Mouse (Mus musculus) cerebellum, postnatal 25 days (tissue): ENCODE measurements at regions not wholly inside any gene's neighbourhood (a gene's known extent, or its start where the extent isn't known, plus 50 kb on each side); places are given as distances from the start of the nearest gene placed in this dataset.

Source experiments
- DNase-seq, 2 experiments: peaks; one replicate each; pipeline ENCODE4 v3.0.0; 2021; ENCODE audit warnings: mixed read lengths in 2 of 2

GRCm38 (mm10) chr10:118624368-118624767 lies 183.5 kb downstream of the Ifng start:
- no peak for DNase-seq

- no peak for DNase-seq
These were observed 187.2 kb downstream of the Ifng start for GRCm38 (mm10) chr10:118628000-118628399.

GRCm38 (mm10) chr10:118629360-118630040 lies 188.7 kb downstream of the Ifng start:
- no peak for DNase-seq

- no peak for DNase-seq
These were observed 190.9 kb downstream of the Ifng start for GRCm38 (mm10) chr10:118631786-118632185.

GRCm38 (mm10) chr10:118632187-118632586 lies 191.3 kb downstream of the Ifng start:
- DNase-seq = no peak

GRCm38 (mm10) chr10:118633429-118633828 lies 192.6 kb downstream of the Ifng start:
- DNase-seq = no peak

GRCm38 (mm10) chr10:118639097-118639496 lies 198.3 kb downstream of the Ifng start:
- no peak for DNase-seq

GRCm38 (mm10) chr10:118640121-118640809 lies 199.4 kb downstream of the Ifng start:
- DNase-seq = peak in 1 of 2 experiments; percentile 36

GRCm38 (mm10) chr10:118640810-118641427 lies 200.1 kb downstream of the Ifng start:
- DNase-seq = peak; percentile 33 to 49

GRCm38 (mm10) chr10:118643622-118644021 lies 202.8 kb downstream of the Ifng start:
- no peak for DNase-seq

- DNase-seq = peak; percentile 61 to 77
These were observed 207.3 kb downstream of the Ifng start for GRCm38 (mm10) chr10:118648111-118648510.

GRCm38 (mm10) chr10:118656561-118656960 lies 213.4 kb downstream of the Dyrk2 start:
- DNase-seq = no peak

- no peak for DNase-seq
These were observed 204.0 kb downstream of the Dyrk2 start for GRCm38 (mm10) chr10:118666009-118666408.

- DNase-seq = peak; percentile 27 to 52
These were observed 194.1 kb downstream of the Dyrk2 start for GRCm38 (mm10) chr10:118675816-118676465.

GRCm38 (mm10) chr10:118678750-118679418 lies 191.1 kb downstream of the Dyrk2 start:
- no peak for DNase-seq

GRCm38 (mm10) chr10:118679507-118679906 lies 190.5 kb downstream of the Dyrk2 start:
- no peak for DNase-seq

- peak in 1 of 2 experiments; percentile 15 for DNase-seq
These were observed 189.1 kb downstream of the Dyrk2 start for GRCm38 (mm10) chr10:118680896-118681295.

GRCm38 (mm10) chr10:118683356-118683755 lies 186.7 kb downstream of the Dyrk2 start:
- no peak for DNase-seq

- no peak for DNase-seq
These were observed 170.7 kb downstream of the Dyrk2 start for GRCm38 (mm10) chr10:118699292-118699691.

GRCm38 (mm10) chr10:118700115-118700514 lies 169.9 kb downstream of the Dyrk2 start:
- DNase-seq = no peak

- no peak for DNase-seq
These were observed 164.0 kb downstream of the Dyrk2 start for GRCm38 (mm10) chr10:118706020-118706419.

- no peak for DNase-seq
These were observed 160.3 kb downstream of the Dyrk2 start for GRCm38 (mm10) chr10:118709718-118710117.

- no peak for DNase-seq
These were observed 158.5 kb downstream of the Dyrk2 start for GRCm38 (mm10) chr10:118711529-118711928.
